Mouse (Mus musculus) thymus, postnatal 14 days (tissue): ENCODE measurements around the gene Arhgap24.

Experiments
- DNase-seq: peaks from one replicate; pipeline ENCODE4 v3.0.0; 2021

Arhgap24 gene

DNA sequence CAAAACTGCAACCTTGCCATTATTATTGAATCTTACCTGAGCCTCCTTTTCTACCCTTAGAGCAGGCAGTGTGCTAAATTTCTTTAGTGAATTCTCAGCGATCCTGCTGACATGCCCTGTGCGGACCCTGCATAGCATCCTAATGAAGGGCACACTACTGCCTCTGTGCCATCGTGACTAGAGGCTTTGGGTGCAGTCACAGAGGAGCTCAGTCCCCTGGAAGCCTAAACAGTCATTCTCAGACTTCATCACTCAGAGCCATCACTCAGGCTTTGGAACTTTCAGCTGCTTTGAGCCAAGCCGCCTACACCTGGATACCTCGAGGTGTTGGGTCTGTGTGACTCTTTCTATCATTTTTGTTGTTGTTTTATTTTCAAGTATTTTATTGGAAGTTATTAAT, 269.5 kb downstream of the Arhgap24 start:
- no peak for DNase-seq

DNA sequence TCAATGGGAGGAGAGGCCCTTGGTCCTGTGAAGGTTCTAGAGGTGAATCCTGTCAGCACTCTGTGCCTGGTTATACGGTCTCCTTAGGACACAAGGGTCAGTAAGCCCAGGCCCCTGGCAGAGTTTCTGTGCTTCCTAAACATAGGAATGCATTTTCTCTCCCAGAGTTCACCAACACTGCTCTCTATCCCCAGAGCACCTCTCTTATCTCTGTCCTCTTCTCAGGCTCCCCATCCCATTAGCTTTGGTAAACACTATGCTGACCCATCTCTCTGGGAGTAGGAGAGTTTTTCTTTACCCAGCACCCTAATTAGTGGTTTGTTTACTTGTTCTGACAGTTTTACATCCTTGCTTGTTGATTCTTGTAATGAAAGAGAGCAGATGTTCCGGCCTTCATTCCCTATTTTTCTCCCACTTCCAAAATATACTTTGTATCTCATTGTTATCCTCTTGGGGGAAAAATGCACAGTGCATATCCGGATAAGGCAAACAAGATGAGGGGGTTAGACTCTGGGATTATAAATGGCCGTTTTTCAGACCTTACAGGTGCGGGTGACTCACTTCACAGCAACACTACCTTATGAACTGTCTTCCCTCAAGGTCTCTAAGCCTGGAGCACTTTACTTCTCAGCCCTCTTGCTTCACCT, 270.6 kb downstream of the Arhgap24 start:
- no peak for DNase-seq

DNA sequence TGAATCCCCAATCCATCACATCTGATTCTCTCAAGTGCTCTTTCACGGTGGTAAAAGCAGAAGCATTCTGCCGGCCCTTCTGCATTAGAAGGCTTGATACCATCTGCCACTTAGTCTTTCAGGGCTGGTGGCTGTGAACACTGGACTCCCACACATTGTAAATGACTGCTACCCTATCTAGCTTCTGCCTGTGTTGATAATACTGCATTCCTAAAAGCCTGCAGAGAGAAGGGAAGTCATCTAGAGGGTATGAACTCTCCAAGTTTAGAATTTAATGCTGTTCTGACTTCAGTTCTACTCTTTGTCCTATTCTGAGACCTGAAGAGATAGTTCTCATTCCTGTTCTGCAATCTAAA, 271.1 kb downstream of the Arhgap24 start:
- no peak for DNase-seq

DNA sequence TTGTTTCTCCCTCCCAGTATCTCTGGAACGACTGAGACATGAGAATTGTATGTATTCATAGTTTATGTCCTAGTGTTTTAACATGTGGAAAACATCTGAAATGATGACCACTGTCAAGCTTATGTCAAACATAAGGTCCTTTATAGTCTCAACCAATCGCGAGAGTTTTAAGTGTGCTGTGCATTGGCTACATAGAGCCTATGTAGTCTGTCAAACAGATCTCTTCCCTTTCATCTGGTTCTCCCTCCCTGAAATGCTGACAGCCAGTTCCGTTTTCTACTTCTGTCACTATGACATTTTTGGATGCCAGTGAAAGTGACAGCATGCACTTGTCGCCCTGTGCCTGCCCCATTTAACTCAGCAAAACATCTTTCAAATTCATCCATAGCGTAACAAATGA, 275.8 kb downstream of the Arhgap24 start:
- DNase-seq = no peak

DNA sequence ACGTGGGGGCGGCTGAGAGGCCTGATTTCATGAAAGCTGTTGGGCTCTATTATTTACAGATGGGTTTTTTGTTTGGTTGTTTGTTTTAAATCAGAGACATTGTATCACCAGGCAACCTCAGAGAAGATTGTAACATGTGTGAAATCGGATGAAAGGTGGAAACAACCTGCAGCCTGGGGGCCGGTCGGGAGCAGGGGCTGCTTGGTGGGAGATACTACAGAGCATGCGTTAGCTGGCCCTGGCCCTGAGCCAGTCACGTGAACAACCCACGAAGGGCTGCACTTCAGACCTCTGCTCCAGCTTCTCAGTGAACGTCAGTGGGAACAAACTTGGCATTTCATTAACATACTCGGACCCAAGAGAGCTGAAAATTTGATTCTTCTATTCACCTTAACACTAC, 284.5 kb downstream of the Arhgap24 start:
- no peak for DNase-seq

DNA sequence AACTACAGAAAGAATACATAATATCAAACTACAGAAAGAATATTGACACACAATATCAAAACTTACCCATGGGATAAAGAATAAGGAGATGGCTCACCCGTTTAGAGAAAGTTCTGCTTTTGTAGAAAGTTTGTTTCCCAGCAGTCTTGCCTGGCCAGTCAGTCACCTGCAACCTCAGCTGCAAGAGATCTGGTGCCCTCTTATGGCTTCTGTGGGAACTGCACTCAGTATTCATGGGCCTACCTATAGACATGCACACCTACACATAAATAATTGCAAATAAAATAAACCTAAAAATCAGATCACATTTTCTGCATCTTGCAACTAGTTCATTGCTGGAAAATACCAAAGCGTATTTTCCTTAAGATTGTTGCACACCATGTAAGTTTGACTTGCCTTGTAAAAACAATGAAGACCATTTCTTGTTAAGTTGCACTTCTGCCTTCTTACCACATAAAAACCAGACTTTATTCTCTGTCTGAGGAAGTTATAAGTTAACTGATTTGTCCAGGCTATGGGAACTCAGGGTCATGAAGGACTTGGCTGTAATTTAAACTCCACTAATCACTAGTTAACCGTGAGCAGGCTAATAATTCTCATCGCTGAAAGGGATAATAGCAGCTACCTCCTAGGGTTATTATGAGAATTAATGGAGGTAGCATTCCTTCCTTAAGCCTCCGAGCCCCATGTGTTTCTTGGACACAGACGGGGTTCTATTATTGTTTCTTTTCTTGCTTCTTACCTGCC, 285.3 kb downstream of the Arhgap24 start:
- DNase-seq = peak; percentile 59

DNA sequence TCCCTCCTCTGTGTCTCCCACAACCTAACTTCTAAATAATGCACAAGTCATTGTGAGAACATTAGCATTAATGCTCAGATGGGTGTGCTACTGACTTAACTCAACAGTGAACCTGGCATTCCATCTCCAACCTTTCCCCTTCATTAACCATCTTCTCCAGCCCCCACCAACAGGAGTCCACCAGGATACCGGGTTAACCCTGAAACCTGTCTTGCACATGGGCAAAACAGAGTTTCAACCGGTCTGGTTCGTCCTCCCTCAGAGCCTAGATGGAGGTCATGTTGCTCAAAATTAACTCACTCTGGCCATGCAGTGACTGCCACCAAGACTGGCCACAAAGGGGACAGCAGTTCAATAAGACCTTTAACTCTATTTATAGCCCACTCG, 285.9 kb downstream of the Arhgap24 start:
- DNase-seq = no peak

DNA sequence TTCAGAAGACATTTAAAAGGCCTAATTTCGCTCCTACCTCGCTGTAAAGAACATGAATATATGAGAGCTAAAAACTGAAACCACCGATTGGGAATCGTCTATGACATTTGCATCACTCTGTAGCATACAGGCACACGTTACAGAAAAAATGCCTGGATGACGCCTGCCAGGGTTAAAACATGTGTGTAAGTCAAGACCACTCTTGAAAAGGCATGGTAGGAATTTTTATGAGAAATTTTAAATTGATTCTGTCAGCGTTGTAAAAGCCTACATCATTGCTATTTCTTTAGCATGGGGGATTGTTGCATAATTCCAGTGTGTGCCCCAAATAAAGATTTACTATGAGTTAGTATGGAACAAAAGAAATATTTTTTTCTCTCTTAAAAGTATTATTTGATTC, 286.6 kb downstream of the Arhgap24 start:
- DNase-seq = no peak

DNA sequence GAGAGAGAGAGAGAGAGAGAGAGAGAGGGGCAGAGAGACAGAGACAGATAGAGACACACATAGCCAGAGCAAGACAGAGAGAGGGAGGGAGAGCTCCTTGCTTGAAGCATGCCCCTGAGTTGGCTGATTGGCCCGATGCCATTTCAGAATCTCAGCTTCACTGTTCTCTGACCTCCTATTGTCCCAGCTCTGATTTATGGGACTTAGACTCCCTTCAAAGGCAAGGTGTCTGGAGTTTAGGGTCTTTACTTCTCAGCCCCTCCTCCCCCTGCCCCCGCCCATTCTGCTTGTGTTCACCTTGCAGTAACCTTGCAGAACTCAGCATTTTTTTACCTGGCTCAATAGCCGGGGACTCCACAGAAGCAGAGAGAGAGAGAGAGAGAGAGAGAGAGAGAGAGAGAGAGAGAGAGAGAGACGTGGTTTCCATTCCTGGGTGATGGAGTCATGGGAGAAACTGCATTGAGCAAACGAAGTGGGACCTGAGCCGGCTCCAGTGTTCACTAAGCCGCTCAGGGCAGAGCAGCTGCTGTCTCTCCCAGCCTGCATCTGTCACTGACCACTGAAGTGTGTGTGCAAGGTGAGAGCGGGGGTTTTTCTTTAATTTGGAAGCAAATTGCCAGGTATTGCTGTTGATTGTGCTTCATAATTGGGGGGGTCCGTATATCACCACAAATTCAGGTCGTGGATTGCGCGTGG, 287.3 kb downstream of the Arhgap24 start:
- no peak for DNase-seq

DNA sequence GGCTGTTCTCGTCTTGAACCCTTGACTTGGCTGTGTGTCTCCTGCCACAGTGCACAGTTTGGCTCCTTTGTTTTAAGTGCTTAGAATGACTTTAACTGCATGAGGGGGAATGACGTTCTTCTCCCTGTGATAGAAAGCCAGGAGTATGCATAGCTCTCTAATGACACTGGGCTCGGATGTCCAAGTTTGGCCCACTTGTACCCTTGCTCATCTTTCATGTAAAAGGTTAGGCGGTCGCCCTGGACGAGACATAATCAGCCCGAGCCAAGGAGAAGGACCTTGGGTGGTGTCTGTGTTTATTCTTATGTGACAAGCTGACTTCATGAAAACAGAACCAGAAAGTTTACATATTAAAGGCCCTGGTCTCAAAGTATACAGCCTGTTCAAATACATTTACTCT, 289.4 kb downstream of the Arhgap24 start:
- no peak for DNase-seq

DNA sequence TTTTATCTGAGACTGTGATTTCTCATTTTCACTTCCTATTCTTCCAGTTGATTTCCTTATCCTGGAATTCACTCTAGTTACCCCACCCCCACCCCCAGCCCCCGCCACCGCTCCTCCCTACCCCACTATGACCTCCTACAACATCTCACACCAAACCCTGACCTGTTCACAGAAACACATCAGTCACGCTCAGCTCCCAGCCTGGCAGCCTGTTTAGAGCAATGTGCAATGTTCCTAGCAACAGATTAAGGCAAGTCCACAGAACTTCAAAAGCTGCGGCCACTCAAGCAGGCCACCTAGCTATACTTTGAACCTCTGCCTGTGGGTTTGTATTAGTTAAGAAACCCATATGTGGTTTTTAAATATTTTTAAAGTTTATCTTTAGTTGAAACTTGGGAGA, 293.3 kb downstream of the Arhgap24 start:
- no peak for DNase-seq

DNA sequence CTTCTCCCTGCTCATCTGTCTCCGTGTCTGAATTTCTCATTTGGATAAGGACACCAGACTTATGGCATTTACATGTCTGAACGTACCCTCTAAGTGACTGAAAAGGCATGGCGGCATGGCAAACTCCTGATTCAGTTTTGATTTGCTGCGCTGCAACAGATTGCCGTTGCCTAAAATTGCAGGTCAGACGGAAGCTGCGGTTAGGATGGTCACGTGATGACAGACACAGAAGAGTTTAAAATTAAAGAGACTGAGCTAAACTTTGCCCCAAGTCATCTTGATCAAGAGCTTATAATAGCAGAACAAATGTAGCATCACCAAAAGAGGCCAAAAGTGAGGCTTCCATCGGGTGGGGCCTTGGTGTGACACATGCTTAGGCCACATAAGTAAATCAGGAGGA, 296.1 kb downstream of the Arhgap24 start:
- DNase-seq = no peak

DNA sequence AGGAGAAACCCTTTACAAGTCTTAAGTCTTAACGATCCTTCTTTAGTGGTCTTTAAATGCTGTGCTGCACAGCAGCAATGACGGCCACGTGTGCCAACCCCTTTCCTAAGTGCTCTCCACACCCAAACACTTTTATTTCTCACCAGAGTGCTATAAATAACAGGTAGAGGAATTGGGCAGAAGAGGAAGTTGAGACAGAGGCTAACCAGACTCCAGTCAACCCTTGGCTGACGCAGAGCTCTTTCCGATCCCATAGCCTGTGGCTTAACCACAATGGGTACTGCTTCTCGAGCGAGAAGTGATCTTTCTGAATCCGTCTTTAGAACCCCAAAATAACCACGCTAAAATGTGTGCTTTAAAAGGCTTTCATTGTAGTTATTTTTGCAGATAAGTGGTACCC, 296.7 kb downstream of the Arhgap24 start:
- peak; percentile 7 for DNase-seq

DNA sequence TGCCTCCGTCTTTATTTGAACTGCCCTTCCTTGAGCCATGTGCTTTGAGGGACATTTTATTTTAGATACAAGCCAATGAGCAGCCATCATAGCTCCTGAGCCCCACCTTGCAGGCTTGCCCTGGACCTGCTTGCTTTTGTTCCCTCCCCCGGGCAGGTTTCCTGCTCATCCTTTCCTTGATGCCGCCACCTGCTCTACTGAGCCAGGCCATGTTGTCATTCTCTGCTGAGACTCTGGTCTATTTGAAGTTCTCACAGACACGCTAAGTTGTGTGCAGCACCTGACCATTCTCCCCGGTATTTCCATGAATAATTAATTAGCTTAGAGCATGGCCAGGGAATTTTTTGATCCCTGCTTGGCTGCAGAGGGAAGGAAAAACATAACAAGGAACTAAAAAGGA, 297.1 kb downstream of the Arhgap24 start:
- peak; percentile 9 for DNase-seq

DNA sequence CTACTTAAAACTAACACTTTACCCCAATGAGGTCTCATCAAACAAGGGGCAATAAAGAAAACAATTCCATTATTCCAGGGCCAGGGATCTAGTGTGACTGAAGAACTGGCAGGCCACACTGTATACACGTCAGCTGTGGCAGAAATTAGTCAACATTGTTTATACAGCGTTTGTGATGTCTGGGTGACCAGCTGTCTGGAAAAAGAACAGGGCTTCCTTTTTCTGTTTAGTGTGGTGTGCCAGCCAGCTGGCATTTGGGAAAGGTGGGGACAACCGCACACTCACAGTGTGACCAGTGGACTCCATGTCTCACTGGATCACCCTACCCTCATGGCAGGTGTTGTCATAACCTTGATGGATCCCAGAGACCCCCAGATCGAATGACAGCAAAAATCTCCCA, 302.4 kb downstream of the Arhgap24 start:
- DNase-seq = no peak

DNA sequence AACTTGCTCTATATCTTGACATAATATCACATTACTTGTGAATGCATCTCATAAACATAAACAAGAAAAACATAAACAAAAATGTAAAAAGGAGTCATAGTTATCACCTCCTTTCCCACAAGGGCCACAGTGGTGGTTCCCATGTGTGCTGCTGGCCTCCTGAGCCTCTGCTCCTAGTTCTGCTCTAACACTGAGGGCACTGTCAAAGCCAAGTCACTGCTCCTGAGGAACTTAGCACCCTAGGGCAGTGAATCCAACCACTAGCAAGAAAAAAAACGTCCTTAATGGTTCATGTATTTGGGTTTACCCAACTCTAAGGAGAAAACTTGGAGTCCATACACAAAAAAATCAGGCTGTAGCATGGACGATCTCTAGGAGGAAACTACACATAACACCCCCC, 304.9 kb downstream of the Arhgap24 start:
- DNase-seq = no peak

DNA sequence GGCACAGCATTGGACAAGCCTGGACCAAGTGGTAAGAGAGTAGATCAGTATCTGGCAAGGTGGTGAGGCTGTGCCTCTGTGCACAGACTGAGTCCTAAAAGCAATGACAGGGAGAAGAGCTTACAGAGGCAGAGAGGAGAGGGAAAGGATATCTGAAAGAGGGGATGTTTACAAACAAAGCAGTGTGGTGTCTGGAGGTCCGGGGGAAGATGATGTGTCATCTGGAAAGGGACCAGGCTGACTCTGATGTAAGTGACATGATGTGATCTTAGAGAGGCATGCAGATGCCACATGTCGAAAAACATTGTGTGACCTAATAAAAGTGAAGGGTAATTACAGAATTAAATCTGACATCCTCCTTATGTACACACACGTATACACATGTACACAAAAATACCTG, 307.2 kb downstream of the Arhgap24 start:
- no peak for DNase-seq

DNA sequence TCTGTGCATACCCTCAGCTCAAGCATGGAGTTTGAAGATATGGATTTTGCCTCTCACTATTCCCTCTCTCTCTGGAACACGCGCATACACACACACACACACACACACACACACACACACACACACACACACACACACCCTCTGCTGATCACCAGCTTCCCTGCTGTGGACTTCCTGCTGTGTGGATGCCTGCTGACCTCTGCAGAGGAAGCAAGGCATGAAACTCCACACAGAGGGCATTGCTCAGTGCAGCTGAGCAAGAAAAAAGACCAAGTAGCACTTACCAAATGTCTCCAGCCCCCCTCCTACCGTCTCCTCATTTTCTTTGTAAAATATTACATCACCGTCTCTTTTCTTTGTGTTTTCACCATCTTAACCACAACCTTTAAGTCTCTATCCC, 310.1 kb downstream of the Arhgap24 start:
- no peak for DNase-seq

DNA sequence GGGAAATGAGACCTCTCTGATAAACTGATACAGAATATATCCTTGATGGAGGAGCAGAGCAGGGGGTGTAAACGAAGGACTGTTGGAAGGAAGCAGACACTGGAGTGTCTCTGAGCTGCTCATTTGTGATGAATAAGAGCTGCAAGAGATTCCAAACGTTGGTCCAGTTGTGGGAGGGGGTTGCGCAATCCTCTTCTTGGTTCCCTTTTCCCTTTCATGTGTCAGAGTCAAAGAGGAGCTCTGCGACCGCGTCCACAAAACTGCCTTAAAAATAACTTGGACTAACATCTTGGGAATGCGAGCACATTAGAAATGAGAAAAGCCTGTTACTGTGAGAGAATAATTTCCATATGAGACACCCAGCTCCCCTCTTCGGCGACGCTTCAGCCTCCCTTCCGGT, 312.3 kb downstream of the Arhgap24 start:
- DNase-seq = no peak

DNA sequence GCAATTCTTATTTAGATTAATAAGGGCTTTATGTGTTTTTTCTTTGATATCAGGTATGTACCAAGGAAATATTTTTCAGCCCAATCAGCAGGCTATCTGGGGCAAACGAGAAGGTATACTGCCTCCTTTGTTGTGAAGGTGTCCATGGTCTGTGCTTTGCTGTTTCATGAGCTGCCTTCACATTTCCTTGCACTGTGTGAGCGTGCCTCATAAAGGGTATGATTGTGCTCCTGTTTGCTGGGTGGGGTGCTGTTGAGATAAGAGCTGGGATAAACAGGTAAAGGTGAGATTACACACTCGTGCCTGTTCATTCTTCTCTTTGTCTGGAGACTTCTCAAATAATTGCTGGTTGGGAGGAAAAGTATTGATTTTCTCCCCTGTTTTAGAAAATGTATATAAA, 320.3 kb downstream of the Arhgap24 start:
- no peak for DNase-seq

DNA sequence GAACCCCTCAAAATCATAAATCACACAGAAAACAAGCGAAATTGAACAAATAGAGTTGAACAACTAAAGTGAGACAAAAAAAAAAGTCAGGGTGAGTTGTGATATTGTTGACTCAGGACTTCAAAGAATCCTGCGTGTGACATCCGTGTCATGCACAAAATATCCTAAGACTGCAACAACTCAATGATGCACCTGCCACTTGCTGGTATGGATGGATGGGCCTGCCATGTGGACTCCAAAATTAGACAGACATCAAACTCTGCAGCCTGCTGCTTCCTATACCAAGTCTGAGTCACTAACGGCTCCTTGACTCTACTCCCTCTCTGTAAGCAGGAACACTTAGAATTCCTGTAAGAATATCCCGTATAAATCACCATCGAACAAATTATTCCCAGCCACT, 321.6 kb downstream of the Arhgap24 start:
- DNase-seq = no peak

DNA sequence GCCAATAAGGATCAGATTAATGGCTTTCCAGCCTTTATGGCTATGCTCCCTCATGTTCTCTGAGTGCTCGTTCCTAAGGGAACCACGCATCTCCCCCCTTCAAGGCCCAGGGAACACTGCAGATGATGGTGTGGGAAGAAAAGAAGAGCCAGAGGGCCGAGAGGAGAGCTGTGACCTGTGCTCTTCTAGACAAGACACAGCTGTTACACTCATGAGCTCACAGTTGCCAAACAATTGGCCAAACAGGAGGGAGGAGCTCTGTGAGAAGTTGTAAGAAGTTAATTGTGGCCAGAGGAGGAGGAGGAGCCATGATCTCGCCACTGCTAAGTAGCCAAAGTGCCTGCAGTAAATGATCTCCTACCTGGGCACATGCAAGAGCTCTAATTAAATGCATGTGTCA, 322.5 kb downstream of the Arhgap24 start:
- DNase-seq = no peak

DNA sequence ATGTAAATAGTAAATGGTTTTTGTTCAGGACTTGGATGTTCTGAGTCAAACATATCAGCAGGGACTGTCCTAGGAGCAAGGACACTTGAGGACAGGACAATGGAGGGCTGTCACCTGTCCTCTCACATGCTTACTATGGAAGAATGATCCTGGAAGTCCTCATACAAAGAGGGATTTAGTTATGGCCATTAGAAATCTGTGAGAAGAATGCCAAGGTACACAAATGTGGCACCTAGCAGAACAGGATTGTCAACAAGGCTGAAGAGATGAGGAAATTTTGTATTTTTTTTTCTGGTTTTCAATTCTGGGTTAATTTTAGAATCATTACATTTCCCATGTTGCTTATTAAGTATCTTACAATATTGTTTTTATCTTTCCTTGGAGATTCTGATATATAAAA, 326.3 kb downstream of the Arhgap24 start:
- DNase-seq = no peak

DNA sequence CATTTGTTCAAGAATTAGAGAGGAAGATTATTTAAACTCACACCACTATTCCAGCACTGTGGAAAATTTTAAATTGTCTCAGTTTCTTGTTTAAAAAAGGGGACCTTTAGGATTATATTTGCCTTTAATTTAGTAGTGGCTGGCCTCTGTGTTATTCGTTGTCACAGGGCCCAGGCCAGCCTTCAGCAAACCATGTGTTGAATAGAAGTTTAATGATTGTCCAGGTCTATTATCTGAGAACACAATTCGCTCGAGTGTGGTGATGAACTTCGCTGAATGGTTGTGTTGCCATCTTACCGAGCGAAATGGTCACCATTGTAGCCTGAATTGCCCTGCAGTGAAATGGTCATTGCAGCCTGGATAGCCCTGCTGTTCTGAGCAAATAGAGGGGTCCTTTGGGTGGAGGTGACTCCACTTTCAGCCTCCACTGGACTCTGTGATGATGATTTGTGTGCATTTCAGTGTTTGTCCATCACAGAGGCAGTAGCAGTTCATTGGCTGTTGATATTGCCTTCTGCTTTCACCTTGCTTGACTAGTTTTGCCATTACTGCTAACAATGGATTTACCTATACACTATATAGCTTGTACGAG, 329.3 kb downstream of the Arhgap24 start:
- DNase-seq = no peak
